Mouse (Mus musculus): ENCODE results near the gene Cldn34c4.

The Cldn34c4 gene

DNA sequence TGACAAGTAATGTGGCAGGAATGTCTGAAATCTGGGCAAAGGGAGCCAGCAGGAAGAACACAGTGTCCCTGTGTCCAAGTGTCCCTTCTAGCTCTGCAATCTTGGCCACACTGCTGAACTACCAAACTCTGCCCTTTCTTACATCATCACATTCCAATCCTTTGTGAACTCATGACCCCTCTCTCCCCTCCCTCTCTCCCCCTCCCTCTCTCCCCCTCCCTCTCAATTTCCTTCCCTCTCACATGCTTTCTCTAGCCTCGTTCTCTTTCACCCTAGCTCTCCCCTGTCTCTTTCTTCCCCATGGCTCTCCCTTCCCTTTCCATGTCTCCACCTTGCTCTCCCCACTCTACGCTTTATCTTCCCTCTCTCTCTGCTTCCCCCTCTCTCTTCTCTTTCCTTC is at the start of gene Cldn34c4:
Gene Cldn34c4 (minus strand): TSS at position 101 of the 400 bp plus-strand sequence.
- no peak for DNase-seq (ENCODE audit: low read depth, low spot score)

DNA sequence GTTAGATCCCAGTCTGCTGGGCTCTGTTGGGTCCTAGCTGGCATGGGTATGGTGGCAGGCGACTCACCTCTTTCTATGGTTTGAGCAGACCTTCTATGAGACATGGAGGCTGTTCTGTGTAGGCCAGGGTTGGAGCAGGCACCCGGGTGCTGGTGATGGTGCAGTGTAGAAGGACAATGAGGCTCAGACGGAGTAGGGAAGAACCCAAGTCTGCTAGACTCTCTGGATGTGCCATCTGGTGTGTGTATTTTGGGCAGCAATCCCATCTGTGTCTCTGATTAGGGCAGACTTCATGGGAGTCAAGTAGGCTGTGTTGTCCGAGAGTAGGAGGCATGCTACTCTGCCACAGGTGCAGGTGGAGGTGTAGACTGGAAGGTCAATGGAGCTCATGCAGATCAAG is 10.7 kb upstream of the Cldn34c4 start:
- DNase-seq (ENCODE audit: low read depth, low spot score), result no peak
